Mouse (Mus musculus) neural tube, embryonic 13.5 days (tissue): ENCODE results near the gene Zfp300. TPM values are rescaled to one million over a fixed set of nuclear protein-coding genes. Genes with fewer than 3 reads are reported as not detected.

ENCODE experiments used
- ATAC-seq: fragments of 200-750 bp; cut with Nextera tagmentation; 2 replicates; pipeline ENCODE4 v1.8.0; 2017; ENCODE audit warnings: low read depth, mild to moderate bottlenecking, moderate TSS enrichment, moderate library complexity
- H3K27ac ChIP-seq: fragments of 300-500 bp; sonication (generic); replicated peaks from 2 replicates; pipeline ENCODE4 v1.5.1; 2015; ENCODE audit warnings: moderate library complexity, mild to moderate bottlenecking, inconsistent platforms
- H3K27me3 ChIP-seq: fragments of 300-500 bp; sonication (generic); 2 replicates; pipeline ENCODE4 v1.6.1; 2015; ENCODE audit warnings: mild to moderate bottlenecking, inconsistent platforms
- H3K36me3 ChIP-seq: fragments of 300-500 bp; sonication (generic); 2 replicates; pipeline ENCODE4 v1.6.1; 2015; ENCODE audit warnings: mild to moderate bottlenecking, inconsistent platforms
- H3K4me1 ChIP-seq: fragments of 300-500 bp; sonication (generic); replicated peaks from 2 replicates; pipeline ENCODE4 v1.6.1; 2015; ENCODE audit warnings: inconsistent platforms
- H3K4me2 ChIP-seq: fragments of 300-500 bp; sonication (generic); 2 replicates; pipeline ENCODE4 v1.6.1; 2015; ENCODE audit warnings: inconsistent platforms, mild to moderate bottlenecking, moderate library complexity
- H3K4me3 ChIP-seq: fragments of 300-500 bp; sonication (generic); 2 replicates; pipeline ENCODE4 v1.5.1; 2015; ENCODE audit warnings: mild to moderate bottlenecking, inconsistent platforms
- H3K9ac ChIP-seq: fragments of 300-500 bp; sonication (generic); 2 replicates; pipeline ENCODE4 v1.6.1; 2015; ENCODE audit warnings: moderate library complexity, mild to moderate bottlenecking, inconsistent platforms
- H3K9me3 ChIP-seq: fragments of 300-500 bp; sonication (generic); 2 replicates; pipeline ENCODE4 v1.6.1; 2016; ENCODE audit warnings: inconsistent platforms
- WGBS: fragments of 180-500 bp; shearing (Covaris S2); methylation state at CpG from one replicate; pipeline ENCODE4 v1.1.7; 2015; 5-methylcytosine and 5-hydroxymethylcytosine counted together
- polyA plus RNA-seq: library from polyadenylated mRNA; unstranded; fragments of >200 nt; fragmentation: Nextera tagmentation; extraction: Ambion mirVana; gene quantifications from 2 replicates; pipeline ENCODE4 v1.2.1, GENCODE M21; 2015

Zfp300 gene
- 3.9 and 4.1 TPM in 2 replicates for polyA plus RNA-seq

GRCm38 (mm10) chrX:21088983-21089866 is at the start of gene Zfp300:
Zfp300 (minus strand) TSS chrX:21089527.
- peak within 1 kb of the TSS; percentile 55 for H3K4me2 ChIP-seq
- no peaks in the 10 kb centered on the region for H3K36me3 ChIP-seq
- H3K4me3 ChIP-seq, result peak within 1 kb of the TSS; percentile 45
- 19% methylated on average over 27 of the region's 27 CpGs for WGBS
- no peaks in the 10 kb centered on the region for H3K27me3 ChIP-seq
- peak; percentile 95 for ATAC-seq
- peak within 1 kb of the TSS; percentile 64 for H3K9ac ChIP-seq
- H3K9me3 ChIP-seq, result no peaks in the 10 kb centered on the region
- H3K4me1 ChIP-seq, result no peaks in the 10 kb centered on the region
- H3K27ac ChIP-seq, result peak within 1 kb of the TSS; percentile 88

- no peak within 1 kb of the TSS for H3K9ac ChIP-seq
- no peak within 1 kb of the TSS for H3K27ac ChIP-seq
- H3K4me3 ChIP-seq, result no peak within 1 kb of the TSS
- no peaks in the 10 kb centered on the region for H3K4me1 ChIP-seq
- ATAC-seq, result no peak
- H3K36me3 ChIP-seq, result no peaks in the 10 kb centered on the region
- WGBS, result 86% methylated on average over 4 of the region's 4 CpGs
- no peaks in the 10 kb centered on the region for H3K9me3 ChIP-seq
- H3K4me2 ChIP-seq, result no peak within 1 kb of the TSS
- H3K27me3 ChIP-seq, result no peaks in the 10 kb centered on the region
Observed at GRCm38 (mm10) chrX:21115520-21115919, 26.2 kb upstream of the Zfp300 start, which contains the start of gene Ssxa1. Ssxa1 (plus strand) TSS chrX:21115820.

- no peaks in the 10 kb centered on the region for H3K36me3 ChIP-seq
- peak overlapping the region; percentile 88 for H3K27ac ChIP-seq
- no peaks in the 10 kb centered on the region for H3K4me1 ChIP-seq
- no peaks in the 10 kb centered on the region for H3K9me3 ChIP-seq
- WGBS, result 55% methylated on average over 7 of the region's 7 CpGs
- ATAC-seq, result peak; percentile 59; the same call in 1 of the 2 replicates
- peak overlapping the region; percentile 45 for H3K4me3 ChIP-seq
- H3K9ac ChIP-seq, result peak overlapping the region; percentile 64
- H3K27me3 ChIP-seq, result no peaks in the 10 kb centered on the region
- H3K4me2 ChIP-seq, result peak overlapping the region; percentile 55
Observed at GRCm38 (mm10) chrX:21089867-21090239, 526 bp upstream of the Zfp300 start.

GRCm38 (mm10) chrX:21088645-21088982 is 713 bp downstream of the Zfp300 start:
- Histone ChIP-seq H3K4me3 (peak overlapping the region; percentile 45), H3K36me3 (peaks cover 2% of the 10 kb centered on the region), H3K4me1 (no peaks in the 10 kb centered on the region), H3K4me2 (peak overlapping the region; percentile 55), H3K27me3 (no peaks in the 10 kb centered on the region), H3K9me3 (no peaks in the 10 kb centered on the region), H3K9ac (peak overlapping the region; percentile 64), H3K27ac (peak overlapping the region; percentile 88)
- ATAC-seq, result peak; percentile 73
- 29% methylated on average over 6 of the region's 6 CpGs for WGBS

- Histone ChIP-seq H3K4me2 (no peak within 1 kb of the TSS), H3K9ac (no peak within 1 kb of the TSS), H3K4me1 (no peaks in the 10 kb centered on the region), H3K9me3 (no peaks in the 10 kb centered on the region), H3K36me3 (no peaks in the 10 kb centered on the region), H3K4me3 (no peak within 1 kb of the TSS), H3K27ac (no peak within 1 kb of the TSS), H3K27me3 (no peaks in the 10 kb centered on the region)
- no peak for ATAC-seq
Observed at GRCm38 (mm10) chrX:21068106-21068505, 21.2 kb downstream of the Zfp300 start, which contains the start of gene Spaca5. Spaca5 (plus strand) TSS chrX:21068406.

- Histone ChIP-seq H3K4me3 (peak overlapping the region; percentile 49), H3K27ac (0 out of 2 replicates have a peak overlapping the region, but pooled peaks have one; percentile 74), H3K4me2 (peak overlapping the region; percentile 48), H3K9me3 (no peaks in the 10 kb centered on the region), H3K9ac (peak overlapping the region; percentile 56; the same call in 1 of the 2 replicates), H3K36me3 (no peaks in the 10 kb centered on the region), H3K27me3 (no peaks in the 10 kb centered on the region), H3K4me1 (no peaks in the 10 kb centered on the region)
- ATAC-seq, result peak; percentile 62
- 62% methylated on average over 3 of the region's 3 CpGs for WGBS
Observed at GRCm38 (mm10) chrX:21062544-21062890, 26.8 kb downstream of the Zfp300 start.

- Histone ChIP-seq H3K4me2 (peak within 1 kb of the TSS; percentile 56), H3K27me3 (no peaks in the 10 kb centered on the region), H3K36me3 (no peaks in the 10 kb centered on the region), H3K4me3 (peak within 1 kb of the TSS; percentile 49), H3K4me1 (no peaks in the 10 kb centered on the region), H3K27ac (peak within 1 kb of the TSS; percentile 74), H3K9ac (peak within 1 kb of the TSS; percentile 61), H3K9me3 (no peaks in the 10 kb centered on the region)
- 17% methylated on average over 25 of the region's 25 CpGs for WGBS
- ATAC-seq, result peak; percentile 97
Observed at GRCm38 (mm10) chrX:21061866-21062543, 27.3 kb downstream of the Zfp300 start, which contains the start of gene Zfp182. Zfp182 (minus strand) TSS chrX:21062316.

- no peaks in the 10 kb centered on the region for H3K9me3 ChIP-seq
- peak overlapping the region; percentile 61 for H3K9ac ChIP-seq
- 36% methylated on average over 9 of the region's 9 CpGs for WGBS
- H3K4me3 ChIP-seq, result peak overlapping the region; percentile 49
- H3K4me2 ChIP-seq, result peak overlapping the region; percentile 56
- no peaks in the 10 kb centered on the region for H3K4me1 ChIP-seq
- ATAC-seq, result peak; percentile 47
- no peaks in the 10 kb centered on the region for H3K36me3 ChIP-seq
- peak overlapping the region; percentile 34 for H3K27ac ChIP-seq
- no peaks in the 10 kb centered on the region for H3K27me3 ChIP-seq
Observed at GRCm38 (mm10) chrX:21061460-21061859, 27.9 kb downstream of the Zfp300 start.

Other genes with a start within 250 kb of the Zfp300 start
- 5.0 and 5.3 TPM in 2 replicates for gene Timp1, start 219.4 kb downstream of the Zfp300 start, polyA plus RNA-seq
- gene Syn1, start 168.5 kb downstream of the Zfp300 start, polyA plus RNA-seq, result 62.2 and 65.0 TPM in 2 replicates
- gene Cfp, start 158.0 kb downstream of the Zfp300 start, polyA plus RNA-seq, result 4.7 and 5.8 TPM in 2 replicates
- 16.1 and 16.4 TPM in 2 replicates for gene Elk1, start 138.9 kb downstream of the Zfp300 start, polyA plus RNA-seq
- gene Uxt, start 127.5 kb downstream of the Zfp300 start, polyA plus RNA-seq, result 40.3 and 47.8 TPM in 2 replicates
- 8.9 and 9.0 TPM in 2 replicates for gene Zfp182, start 27.2 kb downstream of the Zfp300 start, polyA plus RNA-seq
- gene Spaca5, start 21.1 kb downstream of the Zfp300 start, polyA plus RNA-seq, result not detected in 2 replicates
- not detected in 2 replicates for gene Ssxa1, start 26.3 kb upstream of the Zfp300 start, polyA plus RNA-seq
- not detected in 2 replicates for gene Gm21876, start 86.1 kb upstream of the Zfp300 start, polyA plus RNA-seq